Comparison of ENCODE assay signal across 8 mouse cellular contexts in genomic region chr6:134920190-134921013, GRCm38 (mm10). TPM values are rescaled to one million over a fixed set of nuclear protein-coding genes. Genes with fewer than 3 reads are reported as not detected.
DNase-seq lines count a peak whose midpoint lies in the region; ATAC-seq and TF ChIP-seq lines count a peak whose summit lies in the region.

Gene Cdkn1b (plus strand): TSS chr6:134920401.

- under 1% methylated on average over 77 of the region's 77 CpGs for WGBS in heart, embryonic 12.5 days
- under 1% methylated on average over 76 of the region's 77 CpGs for WGBS in kidney, postnatal 0 days
- WGBS in liver, adult 2 months: under 1% methylated on average over 77 of the region's 77 CpGs

- peak within 1 kb of the TSS; percentile 91 for H3K4me2 ChIP-seq in heart, embryonic 12.5 days
- H3K4me2 ChIP-seq in kidney, postnatal 0 days (ENCODE audit: low read length): peak within 1 kb of the TSS; percentile 91
- peak within 1 kb of the TSS; percentile 86 for H3K4me2 ChIP-seq in myocyte (ENCODE audit: low read depth)

- no peaks in the 10 kb centered on the region; the same call in none of the 2 replicates for H3K4me1 ChIP-seq in brown adipose tissue, adult 24 weeks (ENCODE audit: control insufficient read depth, insufficient read depth, insufficient read length, low read length)
- peaks cover 28% of the 10 kb centered on the region for H3K4me1 ChIP-seq in heart, embryonic 12.5 days (replicated peaks)
- H3K4me1 ChIP-seq in kidney, postnatal 0 days (replicated peaks; ENCODE audit: insufficient read depth, low read length): peaks cover 8% of the 10 kb centered on the region; the same call in 1 of the 2 replicates
- H3K4me1 ChIP-seq in liver, adult 2 months (ENCODE audit: control insufficient read depth, insufficient read depth, low read length): peaks cover 5% of the 10 kb centered on the region

- peaks cover 9% of the 10 kb centered on the region; the same call in 1 of the 2 replicates for H3K36me3 ChIP-seq in heart, embryonic 12.5 days
- 0 out of 2 replicates have a peak, but pooled peaks cover 3% of the 10 kb centered on the region for H3K36me3 ChIP-seq in kidney, postnatal 0 days (ENCODE audit: insufficient read depth, low read length)
- H3K36me3 ChIP-seq in liver, adult 2 months (ENCODE audit: control insufficient read depth, insufficient read depth, low read length): peaks cover 9% of the 10 kb centered on the region; the same call in 1 of the 2 replicates
- H3K36me3 ChIP-seq in myocyte (ENCODE audit: control insufficient read depth, insufficient read depth): peaks cover 11% of the 10 kb centered on the region

- peaks cover 9% of the 10 kb centered on the region; the same call in 1 of the 2 replicates for H3K79me2 ChIP-seq in liver, adult 2 months (ENCODE audit: control insufficient read depth, insufficient read depth, low read length)
- peaks cover 50% of the 10 kb centered on the region for H3K79me2 ChIP-seq in myocyte (ENCODE audit: control insufficient read depth, insufficient read depth)

- peak; percentile 99 for DNase-seq in kidney, postnatal 0 days (ENCODE audit: low spot score)
- DNase-seq in liver, adult 2 months (ENCODE audit: extremely low read depth, low read depth, low spot score): peak; percentile 85
- peak; percentile 88 to 93 for DNase-seq in spleen, postnatal 4 days (ENCODE audit: low spot score in 2 of 2)

- no peaks in the 10 kb centered on the region for H3K9me3 ChIP-seq in heart, embryonic 12.5 days (replicated peaks)
- no peaks in the 10 kb centered on the region for H3K9me3 ChIP-seq in kidney, postnatal 0 days (replicated peaks; ENCODE audit: low read length)

- TF ChIP-seq POLR2A in liver, adult 2 months (IDR thresholded peaks at IDR 0.05; ENCODE audit: extremely low read depth, insufficient read depth, low read length): peak; percentile 94
- peak; percentile 97 for TF ChIP-seq POLR2A in myocyte (IDR thresholded peaks at IDR 0.05; ENCODE audit: insufficient read length, low read depth)

- peak within 1 kb of the TSS; percentile 97 for H3K9ac ChIP-seq in heart, embryonic 12.5 days
- H3K9ac ChIP-seq in kidney, postnatal 0 days (ENCODE audit: low read depth, low read length): peak within 1 kb of the TSS; percentile 90
- H3K9ac ChIP-seq in liver, adult 2 months (ENCODE audit: low read depth, low read length): peak within 1 kb of the TSS; percentile 94

- H3K4me3 ChIP-seq in brown adipose tissue, adult 24 weeks (ENCODE audit: insufficient read depth, low read depth, low read length): peak within 1 kb of the TSS; percentile 88
- H3K4me3 ChIP-seq in heart, embryonic 12.5 days: peak within 1 kb of the TSS; percentile 98
- peak within 1 kb of the TSS; percentile 71 for H3K4me3 ChIP-seq in kidney, postnatal 0 days (replicated peaks; ENCODE audit: low read depth, low read length)
- peak within 1 kb of the TSS; percentile 91 for H3K4me3 ChIP-seq in liver, adult 2 months (ENCODE audit: insufficient read depth, low read depth, low read length)
- peak within 1 kb of the TSS; percentile 100 for H3K4me3 ChIP-seq in myocyte

- peak; percentile 69 for ATAC-seq in CD4-positive, CD25-positive, alpha-beta regulatory T cell, adult 4 months
- ATAC-seq in erythroid progenitor cell, adult 5-6 weeks (replicated peaks; ENCODE audit: low FRiP score, poor library complexity, severe bottlenecking): peak; percentile 87
- peak; percentile 93 for ATAC-seq in heart, embryonic 12.5 days (ENCODE audit: insufficient number of reproducible peaks, low FRiP score)
- ATAC-seq in kidney, postnatal 0 days (replicated peaks; ENCODE audit: low FRiP score, low read depth): peak; percentile 93

- no peaks in the 10 kb centered on the region for H3K27me3 ChIP-seq in heart, embryonic 12.5 days (replicated peaks)
- H3K27me3 ChIP-seq in kidney, postnatal 0 days (ENCODE audit: insufficient read depth, low read length): no peaks in the 10 kb centered on the region
- H3K27me3 ChIP-seq in liver, adult 2 months (ENCODE audit: control insufficient read depth, insufficient read depth, low read length): no peaks in the 10 kb centered on the region
- no peaks in the 10 kb centered on the region for H3K27me3 ChIP-seq in myocyte (ENCODE audit: control insufficient read depth, insufficient read depth, insufficient read length)

- peak within 1 kb of the TSS; percentile 93 for H3ac ChIP-seq in myocyte (ENCODE audit: control insufficient read depth, insufficient read length)

- no peak for TF ChIP-seq CTCF in kidney, postnatal 0 days (IDR thresholded peaks at IDR 0.05; ENCODE audit: low read depth)
- no peak for TF ChIP-seq CTCF in liver, adult 2 months (IDR thresholded peaks at IDR 0.05; ENCODE audit: low read depth, low read length)

- H3K27ac ChIP-seq in brown adipose tissue, adult 24 weeks (replicated peaks; ENCODE audit: low read depth, low read length): peak within 1 kb of the TSS; percentile 98
- H3K27ac ChIP-seq in heart, embryonic 12.5 days (ENCODE audit: poor library complexity, severe bottlenecking): peak within 1 kb of the TSS; percentile 99
- peak within 1 kb of the TSS; percentile 95 for H3K27ac ChIP-seq in kidney, postnatal 0 days
- peak within 1 kb of the TSS; percentile 99 for H3K27ac ChIP-seq in liver, adult 2 months (replicated peaks; ENCODE audit: insufficient read depth, low read depth, low read length)

TF ChIP-seq in myocyte, 11 proteins besides CTCF, POLR2A, EP300 and RAD21:
- TF ChIP-seq TCF12 (IDR thresholded peaks at IDR 0.05; ENCODE audit: insufficient read depth, poor library complexity, severe bottlenecking): no peak
- TF ChIP-seq POLR2AphosphoS2 (IDR thresholded peaks at IDR 0.05; ENCODE audit: insufficient read length, low read depth): peak; percentile 93
- TF ChIP-seq MYOG (IDR thresholded peaks at IDR 0.05; ENCODE audit: control insufficient read depth in 1 of 3, insufficient read depth in 1 of 3, insufficient read length in 2 of 3, low read depth in 2 of 3): peak in 1 of 3 experiments; percentile 27

RNA-seq across cellular contexts. Expression of gene Cdkn1b, which starts in this region (rescaled TPM):
- 100 to 1,000 TPM in 1 of 2 experiments, 10 to 100 TPM in 1; 69.7 to 113 TPM for polyA plus RNA-seq in CD4-positive, CD25-positive, alpha-beta regulatory T cell, adult 4 months (2017; shearing (Covaris generic))
- 17.1 and 20.7 TPM in 2 replicates for polyA plus RNA-seq in brown adipose tissue, adult 24 weeks (2012; ENCODE audit: insufficient read depth, insufficient read length, missing spikeins)
- 62.7 and 90.5 TPM in 2 replicates for total RNA-seq in erythroid progenitor cell, adult 5-6 weeks (2015; ENCODE audit: low replicate concordance)
- total RNA-seq in erythroid progenitor cell, adult 5-6 weeks (2017; ENCODE audit: low replicate concordance): 107 and 117 TPM in 2 replicates
- polyA plus RNA-seq in heart, embryonic 12.5 days (2016; fragmentation: Nextera tagmentation; extraction: Ambion mirVana): 16.8 and 17.4 TPM in 2 replicates
- 25.1 and 25.9 TPM in 2 replicates for polyA plus RNA-seq in kidney, postnatal 0 days (2015; fragmentation: Nextera tagmentation; extraction: Ambion mirVana)
- total RNA-seq in liver, adult 2 months (2014; rRNA removed): 14.4 and 16.2 TPM in 2 replicates
- polyA plus RNA-seq in liver, adult 2 months (2012; rRNA removed): 7.1 and 8.6 TPM in 2 replicates
- 27.7 TPM for polyA plus RNA-seq in myocyte (2012; fragmentation: generic; extraction: Trizol)

Comparison
In these comparisons a context has a peak if more than half of its experiments do, and no peak if none do; other contexts are left out.
1. Peak in every context shown above with its lines: DNase-seq, ATAC-seq, H3K4me3 ChIP-seq and H3K27ac ChIP-seq.